Mouse (Mus musculus): Measurements from ENCODE around the gene Scp2.
A peak's percentile ranks its signal among the peaks of the same experiment; 100 is the strongest.

Scp2 gene

DNA sequence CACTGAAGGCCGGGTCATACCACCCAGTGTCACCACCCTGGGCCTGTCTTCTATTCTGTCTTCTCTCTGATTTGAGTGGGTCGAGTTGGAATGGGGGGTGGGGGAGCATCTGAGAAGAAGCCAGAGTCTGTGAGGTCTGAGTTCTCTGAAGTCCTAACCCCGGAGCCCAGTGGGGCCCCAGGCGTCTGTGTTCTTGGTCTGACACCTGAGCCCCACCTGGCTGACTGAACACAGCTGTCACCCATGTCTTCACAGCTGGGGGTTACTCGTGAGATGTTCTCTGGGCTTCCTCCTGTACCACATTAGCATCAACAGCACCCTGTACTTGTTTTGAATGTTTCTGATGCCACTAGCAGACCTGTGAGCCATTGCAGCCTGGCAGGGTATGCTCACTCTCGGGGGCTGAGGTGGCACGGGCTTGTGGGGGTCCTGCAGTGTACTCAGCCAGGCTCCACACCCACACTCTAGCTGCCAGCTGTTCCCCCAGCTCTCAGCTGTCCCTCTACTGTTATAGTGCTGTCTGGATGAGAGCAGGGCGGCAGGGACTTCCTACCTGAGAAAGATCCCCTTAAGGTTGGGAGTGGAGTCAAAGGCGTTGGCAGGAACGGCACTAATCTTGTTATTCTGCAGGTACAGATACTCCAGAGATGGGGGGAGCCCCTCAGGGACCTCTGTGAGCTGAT is 126.4 kb downstream of the Scp2 start:
- DNase-seq (ENCODE audit: low spot score) = no peak

DNA sequence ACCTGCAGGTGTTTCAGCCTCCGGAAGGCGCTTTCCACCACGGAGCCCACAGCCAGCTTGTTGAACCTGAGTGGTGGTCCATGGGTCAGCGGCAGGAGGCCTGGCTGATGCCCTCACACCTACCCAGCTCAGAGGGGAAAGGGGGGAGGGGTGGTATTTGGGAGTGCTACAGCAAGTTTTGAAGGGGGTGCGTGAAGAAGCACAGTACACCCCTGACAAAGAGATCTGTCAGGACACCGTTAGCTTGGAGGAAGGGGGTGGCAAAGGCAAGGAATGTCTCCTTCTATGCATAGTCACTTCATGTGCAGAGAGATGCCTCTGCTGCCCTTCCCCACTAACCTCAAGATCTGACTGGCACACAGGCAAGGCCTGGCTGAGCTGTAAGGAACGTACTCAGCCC is 127.0 kb downstream of the Scp2 start:
- no peak for DNase-seq (ENCODE audit: low spot score)

DNA sequence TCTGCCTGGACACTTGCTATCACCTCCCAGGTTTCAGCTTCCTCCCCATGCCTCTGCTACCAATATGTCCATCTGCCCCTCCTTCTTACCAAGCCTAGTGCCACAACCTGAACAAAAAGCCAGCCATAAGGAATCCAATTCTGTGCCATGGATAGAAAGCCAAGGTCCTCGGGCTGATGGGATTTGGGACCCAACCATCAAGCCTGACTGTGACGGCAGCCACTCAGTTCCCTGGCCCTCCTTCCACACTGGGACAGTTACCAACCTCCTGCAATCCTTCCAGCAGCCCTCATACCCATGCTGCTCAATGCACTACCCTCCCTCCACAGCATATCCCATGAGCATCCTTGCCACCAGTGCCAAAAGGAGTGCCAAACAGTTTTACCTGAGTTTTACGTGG is 128.5 kb downstream of the Scp2 start:
- DNase-seq (ENCODE audit: low spot score) = no peak

DNA sequence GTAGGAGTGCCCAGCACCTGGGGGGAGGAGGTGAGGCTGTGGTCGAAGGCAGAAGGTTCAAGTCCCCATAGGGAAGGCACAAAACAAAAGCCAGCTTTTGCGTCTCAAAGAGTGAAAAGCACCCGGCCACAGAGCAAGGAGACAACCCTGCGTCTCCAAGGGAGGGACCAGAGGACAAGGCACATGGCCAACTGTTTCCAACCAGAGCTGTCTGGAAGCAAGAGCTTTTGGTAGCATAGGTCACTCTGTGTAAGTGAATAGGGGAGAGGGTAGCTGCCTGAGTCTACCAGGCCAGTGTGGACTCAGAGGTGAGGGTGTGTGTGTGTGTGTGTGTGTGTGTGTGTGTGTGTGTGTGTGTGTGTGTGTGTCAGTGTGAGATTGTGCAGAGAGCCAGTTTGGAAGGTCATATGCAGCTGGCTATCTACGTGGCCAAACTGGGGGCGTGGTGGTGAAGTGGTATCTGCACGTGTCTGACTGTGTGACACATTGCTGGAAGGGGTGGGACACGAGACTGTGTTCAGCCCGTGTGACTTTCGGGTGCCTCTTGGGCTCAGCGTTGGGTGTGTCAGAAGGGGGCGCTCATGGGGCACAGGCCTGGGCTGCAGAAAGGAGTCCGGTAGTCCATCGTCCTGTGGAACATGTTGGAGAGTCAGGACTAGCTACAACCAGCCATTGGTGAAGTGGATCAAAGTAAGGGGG is 129.6 kb downstream of the Scp2 start:
- no peak for DNase-seq (ENCODE audit: low spot score)

DNA sequence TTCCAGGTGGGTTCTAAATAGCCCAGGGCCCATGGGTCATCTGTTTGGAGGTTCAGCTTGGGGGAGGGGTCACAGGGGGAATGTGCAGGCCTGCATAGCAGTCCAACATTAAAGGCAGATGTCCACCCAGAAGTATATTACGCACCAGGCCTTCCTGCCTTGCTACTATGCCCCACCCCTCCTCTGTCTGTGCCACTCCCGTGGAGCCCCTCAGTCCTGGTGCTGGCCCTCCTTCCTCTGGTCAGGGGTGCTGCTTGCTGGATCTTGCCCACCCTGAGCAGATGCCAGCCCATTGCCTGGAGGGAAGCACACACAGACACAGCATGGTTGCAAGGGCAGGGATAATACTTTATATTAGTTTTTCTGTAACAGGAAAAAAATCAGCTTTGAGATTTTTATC is 130.3 kb downstream of the Scp2 start:
- DNase-seq (ENCODE audit: low spot score) = no peak

DNA sequence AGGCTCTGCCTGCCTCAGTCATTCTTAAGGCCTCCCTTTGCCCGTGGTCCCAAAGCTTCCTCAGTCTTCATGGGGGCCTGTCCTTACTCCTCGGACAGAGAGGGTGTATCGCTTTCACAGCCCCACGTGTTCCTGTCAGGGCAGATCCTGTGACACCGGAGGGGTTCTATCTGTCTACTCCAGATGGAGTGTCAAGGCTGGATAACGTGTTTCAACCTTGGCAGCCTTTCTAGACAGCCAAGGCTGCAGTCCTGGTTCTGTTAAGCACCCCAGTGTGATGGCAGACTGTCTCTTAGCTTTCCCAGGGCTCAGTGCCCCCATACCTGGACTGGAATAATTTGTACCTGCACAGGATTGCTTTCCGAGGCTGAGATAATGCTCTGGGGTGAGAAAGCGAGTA is 136.3 kb downstream of the Scp2 start:
- no peak for DNase-seq (ENCODE audit: low spot score)

DNA sequence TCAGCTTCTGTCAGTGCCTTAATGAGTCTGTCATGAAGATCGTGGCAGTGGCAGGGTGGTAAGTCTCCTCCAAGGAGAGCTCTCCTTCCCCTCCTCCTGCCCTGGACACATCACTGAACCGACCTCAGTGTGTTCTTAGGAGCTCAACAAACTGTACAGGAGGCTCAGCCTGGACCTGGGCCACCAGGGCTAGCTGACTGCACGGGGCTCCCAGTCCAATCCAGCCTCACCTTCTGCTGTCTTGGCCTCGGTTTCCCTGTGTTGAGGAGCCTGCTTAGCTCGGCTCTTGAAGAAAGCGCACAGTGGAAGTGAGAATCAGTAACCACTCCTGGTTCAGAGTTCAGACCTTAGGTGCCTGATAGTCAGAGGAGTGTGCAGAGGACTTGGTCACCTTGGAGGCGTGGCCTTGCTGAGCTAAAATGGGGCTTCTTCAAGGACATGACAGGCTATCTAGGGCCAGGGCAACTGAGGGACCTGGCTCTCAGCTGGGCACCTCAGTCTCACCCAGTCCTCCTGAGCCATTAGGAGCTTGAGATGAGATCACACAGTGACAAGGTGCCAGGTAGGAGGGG is 137.2 kb downstream of the Scp2 start:
- DNase-seq (ENCODE audit: low spot score) = no peak

DNA sequence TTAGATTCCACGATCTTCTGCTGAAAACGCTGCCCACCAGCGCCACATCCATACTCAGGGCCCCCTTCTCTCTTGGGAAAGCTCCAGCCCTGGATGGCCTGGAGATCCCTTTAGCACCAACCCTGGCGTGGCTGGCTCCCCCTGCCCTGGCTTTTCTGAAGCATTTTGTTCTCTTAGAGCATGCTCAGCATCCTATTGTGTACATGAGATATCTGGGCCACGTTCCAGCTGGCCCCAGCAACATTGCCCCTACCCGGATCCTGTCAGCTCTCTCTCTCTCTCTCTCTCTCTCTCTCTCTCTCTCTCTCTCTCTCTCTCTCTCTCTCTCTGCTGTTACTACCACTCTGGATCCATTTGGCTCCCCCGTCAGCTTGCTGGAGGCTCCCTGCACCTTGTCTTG is 139.5 kb downstream of the Scp2 start:
- DNase-seq (ENCODE audit: low spot score) = no peak

- DNase-seq (ENCODE audit: low spot score) = no peak
These were observed 145.4 kb downstream of the Scp2 start for GRCm38 (mm10) chr4:107999380-107999779.

GRCm38 (mm10) chr4:107998641-107999332 is 146.0 kb downstream of the Scp2 start:
- peak; percentile 22 for DNase-seq (ENCODE audit: low spot score)

DNA sequence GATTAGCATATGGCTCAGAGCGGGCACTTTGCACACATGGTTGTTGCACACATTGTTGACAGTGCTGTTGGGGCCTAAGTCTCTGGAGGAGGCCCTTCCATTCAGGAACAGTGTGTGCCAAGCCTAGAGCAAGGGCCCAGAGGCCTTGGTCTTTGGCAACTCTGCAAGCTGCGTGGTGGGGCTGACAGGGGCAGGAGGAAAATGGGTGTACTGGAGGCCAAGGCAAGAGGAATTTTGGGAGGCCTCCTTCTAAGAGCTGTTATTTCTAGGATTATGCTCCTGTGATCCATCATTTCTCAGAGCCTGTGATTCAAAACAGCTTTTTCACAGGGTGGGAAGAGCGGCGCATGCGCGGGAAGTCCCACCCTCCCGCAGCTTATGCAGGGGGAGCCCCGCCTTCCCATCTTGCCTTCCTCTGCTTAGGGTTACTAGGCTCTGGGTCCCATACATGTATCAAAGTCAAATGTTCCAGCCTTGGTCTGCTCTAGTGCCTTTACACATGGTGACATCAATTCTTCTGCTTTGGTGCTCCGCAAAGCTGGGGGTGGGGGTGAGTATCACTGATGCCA is 148.3 kb downstream of the Scp2 start:
- DNase-seq (ENCODE audit: low spot score) = no peak

DNA sequence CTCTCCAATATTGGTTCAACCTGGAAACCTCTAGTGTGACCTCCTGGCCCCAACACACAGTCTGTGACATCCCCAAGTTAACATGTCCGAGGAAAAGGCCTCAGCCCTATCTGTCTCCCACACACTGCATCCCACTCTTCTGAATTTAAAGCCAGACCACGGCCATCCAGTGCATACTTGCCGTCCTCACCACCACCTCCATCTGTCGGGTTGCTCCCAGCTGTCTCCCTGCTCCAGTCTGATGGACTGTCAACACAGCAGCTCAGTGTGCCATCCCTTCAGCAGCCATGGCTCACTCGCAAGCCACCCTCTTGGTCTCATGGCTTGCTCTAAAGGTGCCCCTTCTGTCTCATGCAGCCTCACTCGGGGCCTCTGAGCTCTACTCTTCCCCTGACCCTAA is 149.1 kb downstream of the Scp2 start:
- DNase-seq (ENCODE audit: low spot score) = no peak

DNA sequence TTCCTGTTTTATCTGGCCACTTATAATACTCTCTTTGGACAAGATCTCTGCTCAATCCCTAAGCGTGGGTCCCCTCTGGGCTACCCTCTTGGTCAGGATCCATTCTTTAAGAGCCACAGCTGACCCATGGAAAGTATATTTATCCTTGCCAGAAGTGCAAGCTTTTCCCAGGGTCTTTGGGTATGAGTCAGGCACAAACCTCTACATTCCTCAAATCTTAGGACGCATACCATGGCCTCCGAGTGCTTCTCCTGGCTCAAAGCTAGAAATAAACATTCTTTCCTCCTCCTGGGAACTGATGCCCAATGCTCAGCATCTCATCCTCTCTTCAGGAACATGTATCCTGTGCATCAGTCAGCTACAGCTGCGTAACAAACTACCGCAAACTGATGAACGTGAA is 149.8 kb downstream of the Scp2 start:
- DNase-seq (ENCODE audit: low spot score) = no peak

Measured in ovary, adult 18-20 months (tissue).